ENCODE assay signal across 9 mouse cellular contexts in genomic region chr11:97404761-97405190, GRCm38 (mm10). TPM values are rescaled to one million over a fixed set of nuclear protein-coding genes. Genes with fewer than 3 reads are reported as not detected.
DNase-seq lines count a peak whose midpoint lies in the region; ATAC-seq and TF ChIP-seq lines count a peak whose summit lies in the region.
"Had no signal": no experiment of that assay in that cellular context is flagged by ENCODE, and none has a peak within 500 bp of the region (broad histone marks: within the 10 kb centered on the region; RNA-seq: fewer than 3 reads in every experiment).

No protein-coding gene starts in this region.

- peaks cover 51% of the 10 kb centered on the region for H3K4me1 ChIP-seq in kidney, embryonic 15.5 days
- peaks cover 37% of the 10 kb centered on the region for H3K4me1 ChIP-seq in G1E (ENCODE audit: insufficient read depth, low read depth, low read length)
- peaks cover 39% of the 10 kb centered on the region for H3K4me1 ChIP-seq in forebrain, embryonic 16.5 days (replicated peaks; ENCODE audit: control insufficient read depth, insufficient read depth, low read length)
- H3K4me1 ChIP-seq in liver, embryonic 14.5 days (replicated peaks; ENCODE audit: control insufficient read depth in 2 of 2, insufficient read depth in 2 of 2, low read length in 1 of 2) = peaks cover 5 to 7% of the 10 kb centered on the region in 2 experiments; a peak in 3 of 4 replicates
- peaks cover 23% of the 10 kb centered on the region for H3K4me1 ChIP-seq in stomach, embryonic 16.5 days (ENCODE audit: control insufficient read depth, insufficient read depth, low read length)

- no peak for DNase-seq in kidney, adult 9 months
- DNase-seq in G1E (ENCODE audit: low spot score) = peak; percentile 30
- no peak for DNase-seq in liver, embryonic 14.5 days (ENCODE audit: low read depth in 3 of 3, low spot score in 3 of 3)
- DNase-seq in adrenal gland, postnatal 10 days = no peak
- no peak for DNase-seq in cerebellum, adult 11 months

- 2% methylated on average over 11 of the region's 11 CpGs for WGBS in kidney, embryonic 15.5 days
- WGBS in forebrain, embryonic 16.5 days = under 1% methylated on average over 11 of the region's 11 CpGs
- 5% methylated on average over 11 of the region's 11 CpGs for WGBS in liver, embryonic 14.5 days (ENCODE audit: insufficient replicate concordance)
- WGBS in stomach, embryonic 16.5 days = 0% methylated on average over 11 of the region's 11 CpGs

- H3K9me3 ChIP-seq in kidney, embryonic 15.5 days (replicated peaks) = no peaks in the 10 kb centered on the region
- no peaks in the 10 kb centered on the region for H3K9me3 ChIP-seq in G1E (replicated peaks)
- no peaks in the 10 kb centered on the region for H3K9me3 ChIP-seq in forebrain, embryonic 16.5 days (ENCODE audit: control insufficient read depth, low read length)
- no peaks in the 10 kb centered on the region for H3K9me3 ChIP-seq in liver, embryonic 14.5 days (ENCODE audit: control insufficient read depth, low read length)
- H3K9me3 ChIP-seq in stomach, embryonic 16.5 days (replicated peaks; ENCODE audit: control insufficient read depth, low read length) = no peaks in the 10 kb centered on the region

- peak overlapping the region; percentile 100 for H3K4me2 ChIP-seq in kidney, embryonic 15.5 days
- H3K4me2 ChIP-seq in forebrain, embryonic 16.5 days (ENCODE audit: low read length) = peak overlapping the region; percentile 89
- peak overlapping the region; percentile 70 for H3K4me2 ChIP-seq in liver, embryonic 14.5 days (ENCODE audit: low read depth)
- H3K4me2 ChIP-seq in stomach, embryonic 16.5 days (ENCODE audit: low read depth, low read length) = peak overlapping the region; percentile 97

- peak; percentile 5; the same call in 1 of the 2 replicates for ATAC-seq in kidney, embryonic 15.5 days (replicated peaks; ENCODE audit: low FRiP score)
- ATAC-seq in G1E (ENCODE audit: extremely low read depth, insufficient number of reproducible peaks, low FRiP score, poor library complexity, severe bottlenecking) = no peak
- ATAC-seq in forebrain, embryonic 16.5 days = peak; percentile 11; the same call in 1 of the 2 replicates
- ATAC-seq in liver, embryonic 14.5 days (ENCODE audit: insufficient read depth) = peak; percentile 16; the same call in 1 of the 2 replicates
- 0 out of 2 replicates have a peak, but pooled peaks have one; percentile 0 for ATAC-seq in stomach, embryonic 16.5 days (ENCODE audit: insufficient read depth, low FRiP score)

- H3K4me3 ChIP-seq in kidney, embryonic 15.5 days (replicated peaks) = peak overlapping the region; percentile 61
- peak overlapping the region; percentile 70 for H3K4me3 ChIP-seq in G1E (ENCODE audit: low read depth, low read length)
- peak overlapping the region; percentile 66 for H3K4me3 ChIP-seq in forebrain, embryonic 16.5 days (replicated peaks; ENCODE audit: low read length)
- H3K4me3 ChIP-seq in liver, embryonic 14.5 days (ENCODE audit: insufficient read depth in 1 of 2, low read depth in 2 of 2, low read length in 2 of 2) = peak overlapping the region; percentile 20 to 46
- H3K4me3 ChIP-seq in stomach, embryonic 16.5 days (replicated peaks; ENCODE audit: low read length) = peak overlapping the region; percentile 57

- peak overlapping the region; percentile 51; the same call in 1 of the 2 replicates for H3K27ac ChIP-seq in kidney, embryonic 15.5 days
- H3K27ac ChIP-seq in forebrain, embryonic 16.5 days (ENCODE audit: low read length) = no peak overlapping the region
- no peak overlapping the region for H3K27ac ChIP-seq in liver, embryonic 14.5 days
- H3K27ac ChIP-seq in stomach, embryonic 16.5 days (ENCODE audit: low read length) = 0 out of 2 replicates have a peak overlapping the region, but pooled peaks have one; percentile 26

- no peak for TF ChIP-seq CTCF in G1E (IDR thresholded peaks at IDR 0.05; ENCODE audit: low read depth, low read length)
- TF ChIP-seq CTCF in liver, embryonic 14.5 days (IDR thresholded peaks at IDR 0.05; ENCODE audit: low read depth) = no peak

- peak overlapping the region; percentile 41 for H3K9ac ChIP-seq in kidney, embryonic 15.5 days
- peak overlapping the region; percentile 73 for H3K9ac ChIP-seq in forebrain, embryonic 16.5 days (replicated peaks; ENCODE audit: low read depth, low read length)
- H3K9ac ChIP-seq in liver, embryonic 14.5 days (replicated peaks) = no peak overlapping the region; the same call in 1 of the 2 replicates
- H3K9ac ChIP-seq in stomach, embryonic 16.5 days (ENCODE audit: low read length) = peak overlapping the region; percentile 70

- peaks cover 27% of the 10 kb centered on the region for H3K27me3 ChIP-seq in kidney, embryonic 15.5 days
- peaks cover 67% of the 10 kb centered on the region for H3K27me3 ChIP-seq in G1E (ENCODE audit: insufficient read depth, low read length)
- H3K27me3 ChIP-seq in forebrain, embryonic 16.5 days (replicated peaks; ENCODE audit: control insufficient read depth, insufficient read depth, low read length) = no peaks in the 10 kb centered on the region
- H3K27me3 ChIP-seq in liver, embryonic 14.5 days (ENCODE audit: control insufficient read depth, insufficient read depth, low read length) = peaks cover 16% of the 10 kb centered on the region
- H3K27me3 ChIP-seq in stomach, embryonic 16.5 days (ENCODE audit: control insufficient read depth, insufficient read depth, low read length) = no peaks in the 10 kb centered on the region

- H3K36me3 ChIP-seq in kidney, embryonic 15.5 days = no peaks in the 10 kb centered on the region
- no peaks in the 10 kb centered on the region for H3K36me3 ChIP-seq in G1E (replicated peaks)
- no peaks in the 10 kb centered on the region for H3K36me3 ChIP-seq in forebrain, embryonic 16.5 days (ENCODE audit: control insufficient read depth, insufficient read depth)
- H3K36me3 ChIP-seq in liver, embryonic 14.5 days (replicated peaks; ENCODE audit: control insufficient read depth, insufficient read depth, low read depth) = no peaks in the 10 kb centered on the region
- no peaks in the 10 kb centered on the region for H3K36me3 ChIP-seq in stomach, embryonic 16.5 days (ENCODE audit: control insufficient read depth, insufficient read depth, low read length)

- no peak for TF ChIP-seq EP300 in liver, embryonic 14.5 days (IDR thresholded peaks at IDR 0.05; ENCODE audit: low read depth)

RNA-seq across cellular contexts. Expression of gene Arhgap23, which starts 10.6 kb away (rescaled TPM):
- polyA plus RNA-seq in kidney, embryonic 15.5 days (2015; fragmentation: Nextera tagmentation; extraction: Ambion mirVana) = 4.6 and 5.9 TPM in 2 replicates
- 8.5 and 17.9 TPM in 2 replicates for total RNA-seq in G1E (2014; fragmentation: Nextera tagmentation)
- total RNA-seq in G1E (2017) = 2.4 and 4.4 TPM in 2 replicates
- 18.6 and 21.9 TPM in 2 replicates for polyA plus RNA-seq in G1E (2012)
- 6.9 and 7.5 TPM in 2 replicates for polyA plus RNA-seq in forebrain, embryonic 16.5 days (2015; fragmentation: Nextera tagmentation; extraction: Ambion mirVana)
- 17.5 and 21.2 TPM in 2 replicates for polyA plus RNA-seq in liver, embryonic 14.5 days (2012; rRNA removed)
- polyA plus RNA-seq in liver, embryonic 14.5 days (2014; fragmentation: Nextera tagmentation; extraction: Ambion mirVana) = 7.3 and 7.9 TPM in 2 replicates
- polyA plus RNA-seq in stomach, embryonic 16.5 days (2015; fragmentation: Nextera tagmentation; extraction: Ambion mirVana) = 4.4 and 4.8 TPM in 2 replicates
- 10 to 100 TPM; 30.9 to 32.3 TPM for total RNA-seq in adrenal gland, postnatal 10 days (2021)

RNA-seq across cellular contexts. Expression of gene Socs7, which starts 42.4 kb away (rescaled TPM):
- 3.8 and 3.9 TPM in 2 replicates for polyA plus RNA-seq in kidney, embryonic 15.5 days (2015; fragmentation: Nextera tagmentation; extraction: Ambion mirVana)
- total RNA-seq in G1E (2014; fragmentation: Nextera tagmentation) (14.9 and 49.0 TPM in 2 replicates), G1E (2017) (11.3 and 15.4 TPM in 2 replicates)
- polyA plus RNA-seq in G1E (2012) = 5.2 and 6.0 TPM in 2 replicates
- 10.7 and 11.5 TPM in 2 replicates for polyA plus RNA-seq in forebrain, embryonic 16.5 days (2015; fragmentation: Nextera tagmentation; extraction: Ambion mirVana)
- 2.1 and 2.4 TPM in 2 replicates for polyA plus RNA-seq in liver, embryonic 14.5 days (2012; rRNA removed)
- polyA plus RNA-seq in liver, embryonic 14.5 days (2014; fragmentation: Nextera tagmentation; extraction: Ambion mirVana) = 0.38 and 0.53 TPM in 2 replicates
- 2.8 and 3.4 TPM in 2 replicates for polyA plus RNA-seq in stomach, embryonic 16.5 days (2015; fragmentation: Nextera tagmentation; extraction: Ambion mirVana)
- total RNA-seq in adrenal gland, postnatal 10 days (2021) = 10 to 100 TPM; 16.9 to 20.1 TPM

RNA-seq across cellular contexts. Expression of gene Gpr179, which starts 52.9 kb away (rescaled TPM):
- polyA plus RNA-seq in kidney, embryonic 15.5 days (2015; fragmentation: Nextera tagmentation; extraction: Ambion mirVana) = 0.10 and 0.53 TPM in 2 replicates
- total RNA-seq in G1E (2014; fragmentation: Nextera tagmentation) (not detected in 2 replicates), G1E (2017) (0.06 and 0.11 TPM in 2 replicates)
- 0.01 and 0.02 TPM in 2 replicates for polyA plus RNA-seq in G1E (2012)
- 0.16 and 0.19 TPM in 2 replicates for polyA plus RNA-seq in forebrain, embryonic 16.5 days (2015; fragmentation: Nextera tagmentation; extraction: Ambion mirVana)
- 0.01 TPM in 1 of 2 replicates, not detected in the other for polyA plus RNA-seq in liver, embryonic 14.5 days (2012; rRNA removed)
- polyA plus RNA-seq in liver, embryonic 14.5 days (2014; fragmentation: Nextera tagmentation; extraction: Ambion mirVana) = not detected in 2 replicates
- 0.25 and 0.36 TPM in 2 replicates for polyA plus RNA-seq in stomach, embryonic 16.5 days (2015; fragmentation: Nextera tagmentation; extraction: Ambion mirVana)
- 1 to 10 TPM; 3.0 to 3.4 TPM for total RNA-seq in adrenal gland, postnatal 10 days (2021)
- total RNA-seq: neutrophil, adult 5-6 weeks had no signal

Comparison
In these comparisons a context has a peak if more than half of its experiments do, and no peak if none do; other contexts are left out.
1. H3K27ac ChIP-seq: peak in kidney, embryonic 15.5 days (single experiment) and stomach, embryonic 16.5 days (single experiment); none in forebrain, embryonic 16.5 days (single experiment) and liver, embryonic 14.5 days (single experiment).
2. Peak in every context shown above with its lines, with median percentiles within 50 percentile points of each other: H3K4me2 ChIP-seq and H3K4me3 ChIP-seq.